Mouse (Mus musculus) CD4-positive, CD25-positive, alpha-beta regulatory T cell (primary cell): ENCODE results near the gene Pla2g15. TPM values are rescaled to one million over a fixed set of nuclear protein-coding genes. Genes with fewer than 3 reads are reported as not detected.

ENCODE experiments used
- polyA plus RNA-seq: library from polyadenylated mRNA; unstranded; fragments of 100-300 nt; shearing (Covaris generic); gene quantifications from one replicate; pipeline ENCODE4 v1.2.1, GENCODE M21; 2017

Pla2g15 gene
- 9.0 TPM for polyA plus RNA-seq

GRCm38 (mm10) chr8:106149801-106150652 lies at the start of gene Pla2g15:
Gene Pla2g15 (plus strand): TSS chr8:106150399.

GRCm38 (mm10) chr8:106136156-106137130 lies 13.8 kb upstream of the Pla2g15 start, which contains the start of gene Esrp2:
Gene Esrp2 (minus strand): TSS chr8:106136974.

GRCm38 (mm10) chr8:106168356-106169016 lies 18.3 kb downstream of the Pla2g15 start, which contains the start of gene Slc7a6:
Gene Slc7a6 (plus strand): TSS chr8:106168857.

GRCm38 (mm10) chr8:106210821-106211345 lies 60.7 kb downstream of the Pla2g15 start, which contains the start of the genes Slc7a6os and Prmt7:
Gene Slc7a6os (minus strand): TSS chr8:106210935.
Gene Prmt7 (plus strand): TSS chr8:106210936.

Other genes with a start within 250 kb of the Pla2g15 start
- 28.6 TPM for gene Pskh1, start 250.0 kb upstream of the Pla2g15 start, polyA plus RNA-seq
- 2.1 TPM for gene Ctrl, start 216.5 kb upstream of the Pla2g15 start, polyA plus RNA-seq
- gene Psmb10, start 212.0 kb upstream of the Pla2g15 start, polyA plus RNA-seq, result 402 TPM
- gene Lcat, start 207.0 kb upstream of the Pla2g15 start, polyA plus RNA-seq, result 0.44 TPM
- gene Slc12a4, start 184.3 kb upstream of the Pla2g15 start, polyA plus RNA-seq, result 19.6 TPM
- not detected for gene Dpep3, start 171.0 kb upstream of the Pla2g15 start, polyA plus RNA-seq
- gene Dus2, start 159.1 kb upstream of the Pla2g15 start, polyA plus RNA-seq, result 18.3 TPM
- gene Dpep2nb, start 144.4 kb upstream of the Pla2g15 start, polyA plus RNA-seq, result 0.49 TPM
- gene Ddx28, start 138.5 kb upstream of the Pla2g15 start, polyA plus RNA-seq, result 15.7 TPM
- 139 TPM for gene Nfatc3, start 91.6 kb upstream of the Pla2g15 start, polyA plus RNA-seq
- gene Esrp2, start 13.4 kb upstream of the Pla2g15 start, polyA plus RNA-seq, result 1.2 TPM
- 35.5 TPM for gene Slc7a6, start 18.5 kb downstream of the Pla2g15 start, polyA plus RNA-seq
- gene Slc7a6os, start 60.5 kb downstream of the Pla2g15 start, polyA plus RNA-seq, result 67.0 TPM
- 44.5 TPM for gene Prmt7, start 60.5 kb downstream of the Pla2g15 start, polyA plus RNA-seq
- 0.06 TPM for gene Smpd3, start 187.6 kb downstream of the Pla2g15 start, polyA plus RNA-seq